Mouse (Mus musculus): ENCODE data around the gene Rhbdf2. TPM values are rescaled to one million over a fixed set of nuclear protein-coding genes. Genes with fewer than 3 reads are reported as not detected.
"Not testable (repeated sequence)": the region's sequence is repeated elsewhere in the genome, so short reads cannot be mapped to it uniquely, and the experiment has no call there.

Gene Rhbdf2
- polyA plus RNA-seq, 1 experiment from 2014 or later = 6.7 TPM

GRCm38 (mm10) chr11:116636607-116637006 lies 9.8 kb upstream of the Rhbdf2 start:
- not testable (repeated sequence) for H3K9ac ChIP-seq; H3K27ac ChIP-seq; H3K27me3 ChIP-seq; H3K9me3 ChIP-seq (replicated peaks); ATAC-seq (replicated peaks; ENCODE audit: insufficient number of reproducible peaks, insufficient read depth, low FRiP score, low read depth); H3K36me3 ChIP-seq; H3K4me1 ChIP-seq (replicated peaks); H3K4me3 ChIP-seq; H3K4me2 ChIP-seq
- 73% methylated on average over 8 of the region's 8 CpGs for WGBS

DNA sequence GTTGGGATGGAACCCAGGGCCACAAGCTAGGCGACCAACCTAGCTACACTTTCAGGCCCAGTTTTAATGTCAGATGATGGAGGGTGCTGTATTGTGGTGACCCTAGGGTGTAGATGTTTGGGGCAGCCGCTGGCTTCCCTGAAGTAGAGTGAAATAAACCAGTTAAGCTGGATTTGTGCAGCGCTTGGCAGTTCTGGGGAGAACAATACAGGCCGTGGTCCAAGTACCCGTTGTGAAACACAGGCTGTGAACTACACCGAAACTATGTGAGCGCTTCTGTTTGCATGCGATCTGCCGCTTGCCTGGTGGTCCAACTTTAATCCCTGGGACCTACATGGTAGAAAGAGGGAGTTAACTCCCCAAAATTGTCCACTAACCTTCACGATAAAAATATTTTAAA lies 6.1 kb upstream of the Rhbdf2 start:
- Histone ChIP-seq H3K9me3 (replicated peaks) (no peaks in the 10 kb centered on the region), H3K27ac (no peak overlapping the region), H3K4me3 (no peak overlapping the region), H3K4me1 (replicated peaks) (peaks cover 15% of the 10 kb centered on the region), H3K36me3 (no peaks in the 10 kb centered on the region), H3K9ac (no peak overlapping the region), H3K4me2 (no peak overlapping the region), H3K27me3 (no peaks in the 10 kb centered on the region)
- 72% methylated on average over 10 of the region's 10 CpGs for WGBS
- no peak for ATAC-seq (replicated peaks; ENCODE audit: insufficient number of reproducible peaks, insufficient read depth, low FRiP score, low read depth)

DNA sequence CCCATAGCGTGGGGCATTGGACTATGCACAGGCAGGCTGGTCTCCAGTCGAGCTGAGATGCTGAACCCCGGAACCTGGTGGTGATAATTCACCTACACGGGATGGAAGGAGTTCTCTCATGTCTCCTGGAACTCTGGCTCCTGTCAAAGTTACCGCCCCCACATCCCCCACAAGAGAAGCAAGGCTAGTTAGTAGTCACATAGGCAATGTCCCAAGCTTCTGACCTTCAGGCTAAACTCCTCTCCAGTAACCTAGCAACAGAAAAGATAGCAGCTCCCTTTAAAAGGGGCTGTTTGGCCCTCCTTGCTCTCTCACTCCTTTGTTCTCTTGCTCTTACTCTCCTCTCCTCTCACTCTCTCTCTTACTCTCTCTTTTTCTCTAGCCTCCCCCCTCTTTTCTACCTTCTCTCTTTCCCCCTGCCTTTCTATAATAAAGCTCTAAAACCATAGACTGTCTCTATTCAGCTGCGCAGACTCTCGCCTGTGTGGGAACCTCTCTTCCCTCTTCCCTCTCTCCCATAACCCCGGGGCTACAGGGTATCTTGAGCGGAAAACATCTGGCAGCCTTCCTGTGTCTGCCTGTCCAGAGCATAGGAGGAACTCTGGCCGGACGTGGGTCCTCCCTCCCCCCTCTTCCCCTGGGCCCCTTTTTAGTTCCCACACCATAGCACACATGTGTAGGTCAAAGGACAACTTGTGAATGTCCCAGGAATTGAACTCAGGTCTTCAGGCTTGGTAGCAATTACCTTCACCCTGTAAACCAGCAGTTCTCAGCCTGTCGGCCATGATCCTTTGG lies 3.5 kb upstream of the Rhbdf2 start:
- ATAC-seq (replicated peaks; ENCODE audit: insufficient number of reproducible peaks, insufficient read depth, low FRiP score, low read depth) = peak; percentile 41; the same call in 1 of the 2 replicates
- Histone ChIP-seq H3K36me3 (no peaks in the 10 kb centered on the region), H3K27me3 (no peaks in the 10 kb centered on the region), H3K9me3 (replicated peaks) (no peaks in the 10 kb centered on the region), H3K4me3 (no peak overlapping the region), H3K27ac (peak overlapping the region; percentile 48), H3K4me1 (replicated peaks) (peaks cover 28% of the 10 kb centered on the region), H3K4me2 (no peak overlapping the region), H3K9ac (no peak overlapping the region)
- WGBS = 37% methylated on average over 12 of the region's 12 CpGs

GRCm38 (mm10) chr11:116629472-116629871 lies 2.7 kb upstream of the Rhbdf2 start:
- Histone ChIP-seq H3K9ac (no peak overlapping the region), H3K4me3 (no peak overlapping the region), H3K9me3 (replicated peaks) (no peaks in the 10 kb centered on the region), H3K27ac (peak overlapping the region; percentile 48; the same call in 1 of the 2 replicates), H3K4me2 (no peak overlapping the region), H3K27me3 (no peaks in the 10 kb centered on the region), H3K4me1 (replicated peaks) (peaks cover 37% of the 10 kb centered on the region), H3K36me3 (no peaks in the 10 kb centered on the region)
- 86% methylated on average over 6 of the region's 6 CpGs for WGBS
- no peak for ATAC-seq (replicated peaks; ENCODE audit: insufficient number of reproducible peaks, insufficient read depth, low FRiP score, low read depth)

DNA sequence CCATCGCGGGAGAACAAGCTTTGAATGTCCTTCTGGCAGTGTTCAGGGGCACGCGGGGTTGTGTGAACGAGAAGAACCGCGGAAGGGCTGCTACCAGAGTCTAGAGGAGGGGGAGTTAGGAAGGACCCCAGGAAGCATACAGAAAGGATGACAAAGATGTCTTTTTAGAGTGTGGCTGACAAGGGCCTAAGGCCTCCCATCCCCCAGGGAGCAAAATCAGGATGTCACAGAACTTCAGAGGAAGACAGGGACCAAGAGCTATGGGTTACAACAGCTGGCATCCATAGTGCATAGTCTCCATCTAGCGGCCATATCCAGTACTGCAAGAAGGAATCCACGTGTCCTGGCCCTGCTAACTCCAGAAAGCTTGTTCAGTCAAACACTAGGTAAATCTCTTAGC lies 1.9 kb upstream of the Rhbdf2 start:
- WGBS = 51% methylated on average over 9 of the region's 9 CpGs
- Histone ChIP-seq H3K4me2 (no peak overlapping the region), H3K9me3 (replicated peaks) (no peaks in the 10 kb centered on the region), H3K27ac (peak overlapping the region; percentile 11; the same call in 1 of the 2 replicates), H3K9ac (no peak overlapping the region), H3K4me3 (no peak overlapping the region), H3K4me1 (replicated peaks) (peaks cover 41% of the 10 kb centered on the region), H3K27me3 (no peaks in the 10 kb centered on the region), H3K36me3 (no peaks in the 10 kb centered on the region)
- no peak for ATAC-seq (replicated peaks; ENCODE audit: insufficient number of reproducible peaks, insufficient read depth, low FRiP score, low read depth)

DNA sequence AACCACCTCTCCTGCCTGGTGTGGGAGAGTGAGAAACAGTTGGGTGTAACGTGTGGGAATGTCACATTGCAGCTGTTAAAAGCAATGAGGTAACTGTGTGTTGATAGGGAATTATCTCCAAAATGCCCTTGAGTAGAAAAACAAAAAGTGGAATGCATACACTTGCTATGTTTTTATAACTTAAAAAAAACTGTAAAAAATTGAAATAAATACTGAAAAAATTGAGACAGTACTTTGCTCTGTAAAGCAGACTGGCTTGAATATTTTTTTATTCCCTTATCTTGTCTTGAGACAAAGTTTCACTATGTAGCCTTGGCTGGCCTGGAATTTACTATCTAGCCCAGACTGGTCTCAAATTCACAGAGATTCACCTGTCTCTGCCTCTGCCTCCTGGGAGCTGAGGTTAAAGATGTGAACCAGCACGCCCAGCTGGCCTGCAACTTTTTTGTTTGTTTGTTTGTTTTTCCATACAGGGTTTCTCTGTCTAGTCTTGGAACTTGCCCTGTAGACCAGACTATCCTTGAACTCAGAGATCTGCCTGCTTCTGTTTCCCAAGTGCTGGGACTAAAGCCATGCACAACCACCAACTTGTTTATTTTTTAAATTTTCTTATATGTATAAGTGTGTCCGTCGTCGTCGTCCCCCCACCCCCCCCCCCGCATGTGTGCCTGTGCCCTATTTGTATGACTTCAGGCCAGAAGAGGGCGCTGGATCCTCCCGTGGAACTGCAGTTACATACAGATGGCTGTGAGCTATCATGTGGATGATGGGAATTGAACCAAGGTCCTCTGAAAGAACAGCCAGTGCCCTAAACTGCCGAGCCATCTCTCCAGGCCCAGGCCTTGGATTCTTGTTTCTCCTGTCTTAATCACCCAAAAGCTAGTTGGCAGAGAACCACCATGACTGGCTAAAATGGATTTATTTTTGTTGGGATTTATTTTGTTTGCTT lies 527 bp upstream of the Rhbdf2 start:
- peak overlapping the region; percentile 48 for H3K27ac ChIP-seq
- no peak overlapping the region for H3K9ac ChIP-seq
- WGBS = 43% methylated on average over 10 of the region's 10 CpGs
- no peak for ATAC-seq (replicated peaks; ENCODE audit: insufficient number of reproducible peaks, insufficient read depth, low FRiP score, low read depth)
- H3K9me3 ChIP-seq (replicated peaks) = no peaks in the 10 kb centered on the region
- no peaks in the 10 kb centered on the region for H3K27me3 ChIP-seq
- H3K4me3 ChIP-seq = no peak overlapping the region
- H3K4me2 ChIP-seq = no peak overlapping the region
- no peaks in the 10 kb centered on the region for H3K36me3 ChIP-seq
- peaks cover 55% of the 10 kb centered on the region for H3K4me1 ChIP-seq (replicated peaks)

DNA sequence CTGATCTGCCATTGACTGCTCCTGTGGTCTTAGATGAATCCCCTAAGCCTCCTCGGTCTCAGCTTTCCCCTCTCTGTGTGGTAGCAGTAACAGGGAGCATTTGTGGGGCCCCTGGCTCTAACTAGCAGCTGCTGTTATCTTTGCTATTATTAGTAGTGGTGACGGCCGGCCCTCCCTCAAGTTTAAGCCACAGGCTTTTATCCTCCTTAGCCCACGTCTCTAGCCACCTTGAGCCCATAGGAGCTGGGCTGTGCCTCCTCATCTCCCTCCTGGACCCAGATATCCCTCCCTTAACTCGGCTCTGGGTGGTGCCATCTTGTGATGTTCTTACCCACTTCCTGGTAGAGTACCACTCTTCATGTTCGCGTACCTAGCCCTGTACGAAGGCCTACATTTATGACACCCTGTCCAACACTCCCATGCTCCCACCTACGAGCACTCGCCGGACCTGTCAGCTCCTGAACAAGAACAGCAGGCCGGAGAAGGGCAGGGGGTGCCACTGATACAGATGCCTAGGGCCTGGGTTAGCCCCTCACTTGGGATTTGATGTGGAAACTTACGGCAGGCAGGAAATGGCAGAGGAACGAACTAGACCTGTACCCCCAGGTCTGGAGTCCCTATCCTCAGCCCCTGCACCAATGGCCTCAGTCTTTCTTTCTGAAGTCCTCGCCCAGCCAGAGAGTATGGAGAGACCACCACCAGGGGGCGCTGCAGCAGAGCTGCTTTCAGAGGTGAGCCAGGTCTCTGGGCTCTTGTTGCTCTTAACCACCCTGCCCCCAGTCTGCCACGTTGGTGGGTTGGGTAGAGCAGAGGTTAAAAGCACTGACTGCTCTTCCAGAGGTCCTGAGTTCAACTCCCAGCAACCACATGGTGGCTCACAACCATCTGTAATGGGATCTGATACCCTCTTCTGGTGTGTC lies 1.5 kb downstream of the Rhbdf2 start:
- ATAC-seq (replicated peaks; ENCODE audit: insufficient number of reproducible peaks, insufficient read depth, low FRiP score, low read depth) = no peak
- Histone ChIP-seq H3K4me2 (peak overlapping the region; percentile 91; the same call in 1 of the 2 replicates), H3K9ac (no peak overlapping the region), H3K9me3 (replicated peaks) (no peaks in the 10 kb centered on the region), H3K4me1 (replicated peaks) (peaks cover 74% of the 10 kb centered on the region), H3K27me3 (no peaks in the 10 kb centered on the region), H3K4me3 (no peak overlapping the region), H3K27ac (peak overlapping the region; percentile 31; the same call in 1 of the 2 replicates), H3K36me3 (no peaks in the 10 kb centered on the region)
- 55% methylated on average over 17 of the region's 17 CpGs for WGBS

DNA sequence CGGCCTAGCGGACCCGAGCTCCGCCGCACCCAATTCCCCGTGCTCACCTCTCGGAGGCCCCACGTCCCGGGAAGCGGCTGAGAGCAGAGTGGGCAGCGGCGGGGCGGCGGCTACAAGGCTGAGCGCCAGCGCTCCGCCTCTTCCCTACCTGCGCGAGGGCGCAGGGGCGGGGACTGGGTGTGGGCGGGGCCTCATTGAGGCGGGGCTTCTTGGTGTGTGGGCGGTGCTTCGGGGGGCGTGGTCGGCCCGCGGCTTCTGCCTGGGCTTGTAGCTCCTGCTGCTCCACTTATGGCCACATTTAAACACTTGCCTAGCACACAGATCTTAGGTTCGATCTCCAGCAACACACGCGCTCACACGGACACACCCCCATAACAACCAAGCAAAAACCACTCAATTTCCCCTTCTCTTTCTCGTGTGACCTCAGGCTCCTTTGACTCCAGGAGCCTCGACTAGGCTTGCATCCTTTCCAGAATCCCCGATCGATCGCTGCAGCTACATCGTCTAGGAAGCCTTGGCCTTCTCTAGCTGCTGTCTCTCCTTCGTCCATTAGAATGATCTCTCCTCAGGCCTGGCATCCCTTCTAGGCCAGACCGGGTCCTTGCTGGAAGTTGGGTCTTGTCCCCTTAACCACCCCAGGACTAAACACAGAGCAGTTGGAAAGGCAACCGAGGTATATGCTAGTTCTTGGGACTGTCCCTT lies 2.5 kb downstream of the Rhbdf2 start:
- no peaks in the 10 kb centered on the region for H3K36me3 ChIP-seq
- WGBS = 11% methylated on average over 42 of the region's 42 CpGs
- peak overlapping the region; percentile 89 for H3K4me3 ChIP-seq
- H3K9ac ChIP-seq = peak overlapping the region; percentile 90
- no peaks in the 10 kb centered on the region for H3K27me3 ChIP-seq
- no peaks in the 10 kb centered on the region for H3K9me3 ChIP-seq (replicated peaks)
- peak overlapping the region; percentile 91 for H3K4me2 ChIP-seq
- peak; percentile 65 for ATAC-seq (replicated peaks; ENCODE audit: insufficient number of reproducible peaks, insufficient read depth, low FRiP score, low read depth)
- H3K27ac ChIP-seq = peak overlapping the region; percentile 66
- H3K4me1 ChIP-seq (replicated peaks) = peaks cover 77% of the 10 kb centered on the region

DNA sequence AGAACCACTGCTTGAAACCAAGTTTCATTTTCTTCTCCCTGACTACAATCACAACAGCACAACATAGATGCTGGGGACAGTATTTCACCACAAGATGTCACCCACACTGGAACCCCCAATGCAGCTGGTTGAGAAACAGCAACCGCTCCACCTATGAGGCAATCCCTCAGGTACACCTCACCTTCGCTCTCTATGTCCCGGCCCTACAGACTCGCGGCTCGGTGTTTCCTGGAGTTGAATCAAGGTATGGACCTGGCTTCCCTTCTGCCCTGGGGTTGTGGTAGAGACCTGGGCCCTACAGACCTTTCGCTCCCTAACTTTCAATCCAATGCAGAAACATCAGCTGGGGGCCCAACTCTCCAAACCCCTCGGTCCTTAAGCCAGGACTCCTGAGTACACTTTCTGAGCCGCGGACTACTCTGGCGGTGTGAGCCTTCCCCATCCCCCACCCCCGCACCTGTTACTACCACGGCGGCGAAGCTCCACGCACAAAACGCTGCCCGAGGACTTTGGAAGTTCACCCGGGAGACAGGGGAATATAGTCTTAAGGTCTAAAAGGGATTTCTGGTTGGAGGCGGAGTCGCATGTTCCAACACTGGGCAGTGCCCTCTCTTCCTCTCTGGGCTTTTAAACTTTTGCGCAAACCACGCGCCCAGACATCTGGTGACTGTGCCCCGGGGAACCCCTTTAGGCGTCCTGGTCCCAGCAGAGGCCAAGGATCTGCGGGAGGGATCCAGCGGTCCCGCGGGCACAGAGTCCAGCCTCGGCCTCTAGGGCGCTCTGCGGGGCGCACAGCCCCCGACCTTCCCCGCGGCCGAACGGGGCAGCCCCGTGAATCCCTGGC lies 3.3 kb downstream of the Rhbdf2 start:
- peak overlapping the region; percentile 66 for H3K27ac ChIP-seq
- H3K4me3 ChIP-seq = peak overlapping the region; percentile 89
- ATAC-seq (replicated peaks; ENCODE audit: insufficient number of reproducible peaks, insufficient read depth, low FRiP score, low read depth) = no peak
- no peaks in the 10 kb centered on the region for H3K9me3 ChIP-seq (replicated peaks)
- peak overlapping the region; percentile 90 for H3K9ac ChIP-seq
- H3K4me1 ChIP-seq (replicated peaks) = peaks cover 76% of the 10 kb centered on the region
- WGBS = 6% methylated on average over 40 of the region's 40 CpGs
- no peaks in the 10 kb centered on the region for H3K27me3 ChIP-seq
- peak overlapping the region; percentile 91 for H3K4me2 ChIP-seq
- no peaks in the 10 kb centered on the region for H3K36me3 ChIP-seq

Data from heart, embryonic 15.5 days (tissue).